Mouse (Mus musculus) forebrain, embryonic 11.5 days (tissue): ENCODE data around the gene Arhgef15. TPM values are rescaled to one million over a fixed set of nuclear protein-coding genes. Genes with fewer than 3 reads are reported as not detected.

Experiments used
- ATAC-seq: fragments of 200-750 bp; cut with Nextera tagmentation; replicated peaks from 2 replicates; pipeline ENCODE4 v1.8.0; 2017; ENCODE audit warnings: moderate TSS enrichment; ENCODE audit not compliant: low FRiP score
- DNase-seq: peaks from one replicate; pipeline ENCODE4 v3.0.0-alpha.2; 2017; ENCODE audit warnings: low spot score
- H3K27ac ChIP-seq: fragments of 300-500 bp; sonication (generic); 2 replicates; pipeline ENCODE4 v1.5.1; 2014; ENCODE audit warnings: low read depth, low read length
- H3K27me3 ChIP-seq: fragments of 300-500 bp; sonication (generic); 2 replicates; pipeline ENCODE4 v1.6.1; 2014; ENCODE audit warnings: mild to moderate bottlenecking, low read length, mixed read lengths; ENCODE audit not compliant: control insufficient read depth, insufficient read depth
- H3K36me3 ChIP-seq: fragments of 300-500 bp; sonication (generic); 2 replicates; pipeline ENCODE4 v1.6.1; 2014; ENCODE audit warnings: mild to moderate bottlenecking, low read length, moderate library complexity, mixed read lengths; ENCODE audit not compliant: control insufficient read depth, insufficient read depth
- H3K4me1 ChIP-seq: fragments of 300-500 bp; sonication (generic); replicated peaks from 2 replicates; pipeline ENCODE4 v1.6.1; 2014; ENCODE audit warnings: low read length, mixed read lengths; ENCODE audit not compliant: control insufficient read depth, insufficient read depth
- H3K4me2 ChIP-seq: fragments of 300-500 bp; sonication (generic); 2 replicates; pipeline ENCODE4 v1.6.1; 2014; ENCODE audit warnings: low read depth, mild to moderate bottlenecking, low read length, moderate library complexity, mixed read lengths; ENCODE audit not compliant: severe bottlenecking
- H3K4me3 ChIP-seq: fragments of 300-500 bp; sonication (generic); 2 replicates; pipeline ENCODE4 v1.5.1; 2014; ENCODE audit warnings: low read depth, low read length
- H3K9ac ChIP-seq: fragments of 300-500 bp; sonication (generic); 2 replicates; pipeline ENCODE4 v1.6.1; 2014; ENCODE audit warnings: low read length
- H3K9me3 ChIP-seq: fragments of 300-500 bp; sonication (generic); 2 replicates; pipeline ENCODE4 v1.6.1; 2016; ENCODE audit warnings: low read length, mixed read lengths; ENCODE audit not compliant: control insufficient read depth
- WGBS: fragments of 180-500 bp; shearing (Covaris S2); extraction: QIAGEN DNeasy Blood & Tissue Kit; methylation state at CpG from one replicate; pipeline ENCODE4 v1.1.7; 2014; 5-methylcytosine and 5-hydroxymethylcytosine counted together
- polyA plus RNA-seq: library from polyadenylated mRNA; unstranded; fragments of >200 nt; fragmentation: Nextera tagmentation; extraction: Ambion mirVana; gene quantifications from 2 replicates; pipeline ENCODE4 v1.2.1, GENCODE M21; 2014

Gene Arhgef15
- polyA plus RNA-seq, 1 experiment from 2014 or later = 6.1 TPM

DNA sequence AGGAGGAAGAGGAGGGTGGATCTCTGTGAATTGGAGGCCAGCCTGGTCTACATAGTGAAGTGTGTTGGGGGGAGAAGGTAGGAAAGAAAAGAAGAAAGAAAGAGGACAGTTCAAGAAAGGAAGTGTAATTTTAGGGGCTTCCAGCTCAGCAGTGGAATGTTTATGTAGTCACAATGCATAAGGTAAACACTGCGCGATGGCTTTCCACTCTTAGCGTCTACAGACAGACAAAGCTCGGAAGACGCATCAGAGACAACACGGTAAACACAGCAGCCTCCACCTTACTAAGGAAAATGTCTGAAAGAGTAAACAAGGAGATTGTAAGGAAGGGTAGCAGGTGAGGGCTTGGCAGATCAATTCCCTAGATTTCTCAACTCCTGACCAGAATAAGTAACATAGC, 27.3 kb downstream of the Arhgef15 start:
- DNase-seq (no peak), ATAC-seq (no peak)
- Histone ChIP-seq H3K9ac (no peak overlapping the region), H3K4me3 (no peak overlapping the region), H3K27ac (no peak overlapping the region), H3K9me3 (no peaks in the 10 kb centered on the region), H3K27me3 (no peaks in the 10 kb centered on the region), H3K4me2 (no peak overlapping the region), H3K4me1 (no peaks in the 10 kb centered on the region), H3K36me3 (no peaks in the 10 kb centered on the region)
- WGBS = 87% methylated on average over 6 of the region's 6 CpGs

GRCm38 (mm10) chr11:68926981-68927380, 30.3 kb downstream of the Arhgef15 start, which contains the start of gene Odf4:
Gene Odf4, minus strand, starts transcription at chr11:68927081.
- Histone ChIP-seq H3K9me3 (no peaks in the 10 kb centered on the region), H3K4me3 (no peak within 1 kb of the TSS), H3K4me1 (no peaks in the 10 kb centered on the region), H3K9ac (no peak within 1 kb of the TSS), H3K4me2 (no peak within 1 kb of the TSS), H3K36me3 (no peaks in the 10 kb centered on the region), H3K27ac (no peak within 1 kb of the TSS), H3K27me3 (no peaks in the 10 kb centered on the region)
- DNase-seq = no peak
- 74% methylated on average over 3 of the region's 3 CpGs for WGBS
- ATAC-seq = no peak

DNA sequence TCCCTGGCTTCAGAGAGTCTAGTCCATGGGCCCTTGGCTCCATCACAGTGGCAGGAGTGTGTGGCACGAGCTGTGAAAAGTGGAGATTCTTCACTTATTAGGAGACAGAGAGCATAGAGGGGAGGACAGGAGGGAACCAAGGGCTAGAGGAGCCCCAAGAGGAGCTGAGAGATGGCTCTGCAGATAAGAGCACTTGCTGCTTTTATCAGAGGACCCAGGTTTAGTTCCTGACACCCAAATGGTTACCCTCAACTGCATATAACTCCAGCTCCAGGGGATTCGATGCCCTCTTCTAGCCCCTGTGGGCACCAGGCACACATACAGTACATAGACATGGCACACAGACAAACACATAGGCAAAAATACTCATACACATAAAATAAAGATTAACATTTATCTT, 32.5 kb downstream of the Arhgef15 start:
- Histone ChIP-seq H3K4me2 (no peak overlapping the region), H3K4me1 (no peaks in the 10 kb centered on the region), H3K9me3 (no peaks in the 10 kb centered on the region), H3K4me3 (no peak overlapping the region), H3K9ac (no peak overlapping the region), H3K27ac (no peak overlapping the region), H3K36me3 (no peaks in the 10 kb centered on the region), H3K27me3 (no peaks in the 10 kb centered on the region)
- WGBS = 80% methylated on average over 2 of the region's 2 CpGs
- DNase-seq = no peak
- no peak for ATAC-seq

GRCm38 (mm10) chr11:68923191-68923590, 34.1 kb downstream of the Arhgef15 start:
- H3K4me2 ChIP-seq = no peak overlapping the region
- no peak overlapping the region for H3K27ac ChIP-seq
- no peaks in the 10 kb centered on the region for H3K4me1 ChIP-seq
- 69% methylated on average over 3 of the region's 3 CpGs for WGBS
- H3K27me3 ChIP-seq = no peaks in the 10 kb centered on the region
- no peaks in the 10 kb centered on the region for H3K36me3 ChIP-seq
- H3K9me3 ChIP-seq = no peaks in the 10 kb centered on the region
- H3K9ac ChIP-seq = no peak overlapping the region
- DNase-seq = no peak
- H3K4me3 ChIP-seq = no peak overlapping the region
- ATAC-seq = no peak

- H3K9me3 ChIP-seq = no peaks in the 10 kb centered on the region
- H3K4me2 ChIP-seq = no peak overlapping the region
- ATAC-seq = no peak
- no peak overlapping the region for H3K27ac ChIP-seq
- no peak overlapping the region for H3K9ac ChIP-seq
- no peak for DNase-seq
- H3K27me3 ChIP-seq = no peaks in the 10 kb centered on the region
- H3K4me1 ChIP-seq = no peaks in the 10 kb centered on the region
- H3K36me3 ChIP-seq = no peaks in the 10 kb centered on the region
- 95% methylated on average over 4 of the region's 4 CpGs for WGBS
- no peak overlapping the region for H3K4me3 ChIP-seq
These were observed 42.7 kb downstream of the Arhgef15 start for GRCm38 (mm10) chr11:68914566-68914965.

- DNase-seq (no peak), ATAC-seq (no peak)
- 73% methylated on average over 14 of the region's 14 CpGs for WGBS
- no peaks in the 10 kb centered on the region for H3K4me1 ChIP-seq
- no peaks in the 10 kb centered on the region for H3K36me3 ChIP-seq
- no peaks in the 10 kb centered on the region for H3K9me3 ChIP-seq
- no peak overlapping the region for H3K27ac ChIP-seq
- H3K4me2 ChIP-seq = no peak overlapping the region
- no peak overlapping the region for H3K9ac ChIP-seq
- H3K27me3 ChIP-seq = no peaks in the 10 kb centered on the region
- H3K4me3 ChIP-seq = no peak overlapping the region
These were observed 45.6 kb downstream of the Arhgef15 start for GRCm38 (mm10) chr11:68911531-68912177.

GRCm38 (mm10) chr11:68908846-68909503, 48.3 kb downstream of the Arhgef15 start:
- Histone ChIP-seq H3K4me2 (no peak overlapping the region), H3K36me3 (peaks cover 14% of the 10 kb centered on the region), H3K4me1 (no peaks in the 10 kb centered on the region), H3K9me3 (no peaks in the 10 kb centered on the region), H3K4me3 (no peak overlapping the region), H3K27me3 (no peaks in the 10 kb centered on the region), H3K27ac (no peak overlapping the region), H3K9ac (no peak overlapping the region)
- WGBS = 45% methylated on average over 7 of the region's 7 CpGs
- ATAC-seq = no peak
- no peak for DNase-seq

DNA sequence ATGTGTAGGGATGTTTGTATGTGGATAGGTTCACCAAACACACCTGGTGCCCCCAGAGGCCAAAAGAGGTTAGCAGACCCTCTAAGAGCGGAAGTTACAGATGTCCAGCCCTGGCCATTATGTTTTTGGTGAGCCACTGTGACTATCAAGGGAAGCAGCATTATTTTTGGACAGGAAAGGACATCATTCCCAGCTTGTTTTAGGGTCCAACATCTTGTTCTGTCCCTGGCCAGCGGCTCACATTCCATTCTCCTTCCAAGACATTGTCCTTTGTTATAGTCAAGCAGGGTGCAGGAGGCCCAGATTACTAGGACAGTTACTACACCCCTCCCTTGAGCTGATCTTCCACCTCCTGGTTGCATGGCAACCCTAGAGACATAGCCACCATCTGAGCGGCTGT, 50.0 kb downstream of the Arhgef15 start:
- peaks cover 24% of the 10 kb centered on the region for H3K36me3 ChIP-seq
- ATAC-seq = no peak
- no peaks in the 10 kb centered on the region; the same call in 1 of the 2 replicates for H3K4me1 ChIP-seq
- H3K27ac ChIP-seq = no peak overlapping the region
- no peaks in the 10 kb centered on the region for H3K27me3 ChIP-seq
- no peak overlapping the region for H3K4me3 ChIP-seq
- H3K4me2 ChIP-seq = no peak overlapping the region
- WGBS = 79% methylated on average over 3 of the region's 3 CpGs
- no peaks in the 10 kb centered on the region for H3K9me3 ChIP-seq
- no peak for DNase-seq
- no peak overlapping the region for H3K9ac ChIP-seq

DNA sequence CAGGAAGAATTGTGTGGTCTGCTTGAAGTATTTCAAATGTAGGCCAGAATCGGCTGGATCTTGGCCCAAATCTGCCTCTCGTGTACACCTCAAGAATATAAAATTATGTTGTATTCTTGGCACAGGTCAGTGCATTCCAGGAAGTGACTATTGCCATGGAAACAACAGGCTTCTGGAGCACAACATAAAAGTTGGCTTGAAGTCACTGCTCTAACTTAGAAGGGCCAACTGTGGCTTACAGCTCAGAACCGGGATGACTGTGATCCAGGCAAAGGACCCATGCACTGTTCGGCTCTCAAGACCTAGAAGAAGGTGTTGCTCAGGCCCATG, 50.9 kb downstream of the Arhgef15 start:
- no peak for DNase-seq
- Histone ChIP-seq H3K9ac (no peak overlapping the region), H3K36me3 (peaks cover 24% of the 10 kb centered on the region), H3K4me1 (no peaks in the 10 kb centered on the region; the same call in 1 of the 2 replicates), H3K4me3 (no peak overlapping the region), H3K27ac (no peak overlapping the region), H3K4me2 (no peak overlapping the region), H3K27me3 (no peaks in the 10 kb centered on the region), H3K9me3 (no peaks in the 10 kb centered on the region)
- ATAC-seq = no peak
- WGBS = 89% methylated on average over 4 of the region's 4 CpGs
